Mouse (Mus musculus): ENCODE results near the gene Il7r.
"Not testable (repeated sequence)": the region's sequence is repeated elsewhere in the genome, so short reads cannot be mapped to it uniquely, and the experiment has no call there.

Gene Il7r

DNA sequence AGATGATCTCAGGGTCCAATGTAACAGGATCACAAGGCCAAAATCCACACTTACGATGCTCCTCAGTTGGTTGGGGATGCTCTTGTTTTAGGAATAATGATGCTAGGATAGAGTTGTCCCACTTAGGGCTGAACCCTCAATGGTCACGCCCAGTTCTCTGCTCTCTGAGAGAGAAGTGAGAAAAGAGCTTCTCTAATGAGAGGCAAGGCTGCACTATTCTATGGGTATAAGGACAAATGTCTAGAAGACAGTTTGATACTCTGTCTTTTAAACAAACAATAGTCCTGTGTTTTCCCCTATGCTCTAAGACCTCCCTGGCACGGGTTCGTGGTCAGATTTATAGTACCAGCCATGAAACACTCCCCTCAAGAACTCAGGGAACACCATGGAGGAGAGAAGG is at the start of gene Il7r:
TSS of gene Il7r (minus strand) at position 101 of the 400 bp plus-strand sequence.
- no peak for DNase-seq (ENCODE audit: inconsistent age in 2 of 2, low spot score in 1 of 2)

DNA sequence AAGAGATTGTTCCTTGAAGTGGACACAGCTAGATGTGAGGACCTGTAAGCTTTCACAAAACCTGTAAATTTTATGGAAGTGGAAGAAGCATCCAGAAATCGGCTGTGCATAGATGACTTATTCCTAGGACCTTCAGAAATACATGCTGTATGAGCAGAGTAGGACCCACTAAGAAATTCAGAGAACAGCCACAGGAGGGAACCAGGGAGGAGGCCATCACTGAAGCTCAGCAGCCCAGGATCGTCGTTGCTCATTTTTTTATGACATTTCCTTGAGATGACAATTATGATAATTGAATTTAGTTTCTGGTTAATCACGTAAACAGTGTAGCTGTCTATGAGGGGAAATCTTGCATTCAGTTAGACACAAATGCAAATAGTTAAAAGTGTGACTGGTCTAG is 47.3 kb upstream of the Il7r start:
- no peak for DNase-seq (ENCODE audit: inconsistent age in 2 of 2, low spot score in 1 of 2)

DNA sequence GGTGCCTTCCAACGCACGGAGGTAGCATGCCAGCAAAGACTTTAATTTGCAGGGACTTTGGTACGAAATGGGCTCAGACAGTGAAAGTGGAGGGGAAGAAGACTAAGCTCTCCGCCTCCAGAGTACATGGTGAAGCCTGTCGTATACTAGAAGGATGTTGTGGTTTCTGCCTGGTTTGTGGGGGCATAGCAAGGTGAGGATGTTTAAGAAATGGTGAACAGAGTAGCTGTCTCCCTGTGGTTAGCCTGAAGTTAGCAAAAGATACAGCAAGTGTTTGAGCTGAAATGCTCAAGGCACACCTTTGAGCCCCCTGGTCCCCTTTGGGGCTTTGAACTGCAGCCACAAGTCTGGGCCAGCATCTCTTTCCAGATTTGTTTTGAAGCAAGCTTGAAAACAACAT is 44.8 kb upstream of the Il7r start:
- DNase-seq (ENCODE audit: inconsistent age in 2 of 2, low spot score in 1 of 2): no peak

DNA sequence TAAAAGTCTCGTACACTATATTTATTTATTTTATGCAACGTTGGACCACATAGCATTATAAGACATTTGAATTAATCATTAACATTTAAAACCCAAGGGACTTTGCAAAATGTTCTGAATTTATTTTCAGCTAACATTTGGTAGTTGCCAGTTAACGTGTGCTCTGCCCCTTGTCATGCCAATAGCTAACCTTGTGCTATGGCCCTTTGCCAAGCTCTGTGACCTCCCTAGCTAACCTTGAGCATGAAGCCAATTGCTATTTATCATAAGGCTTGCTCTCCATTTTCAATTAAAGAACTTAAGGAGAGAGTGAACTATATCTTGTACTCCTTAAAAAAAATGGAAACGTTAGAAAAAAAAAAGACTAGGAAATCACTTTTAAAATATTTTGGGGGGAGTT is 43.4 kb upstream of the Il7r start:
- peak; percentile 83 to 96 for DNase-seq (ENCODE audit: inconsistent age in 2 of 2, low spot score in 1 of 2)

DNA sequence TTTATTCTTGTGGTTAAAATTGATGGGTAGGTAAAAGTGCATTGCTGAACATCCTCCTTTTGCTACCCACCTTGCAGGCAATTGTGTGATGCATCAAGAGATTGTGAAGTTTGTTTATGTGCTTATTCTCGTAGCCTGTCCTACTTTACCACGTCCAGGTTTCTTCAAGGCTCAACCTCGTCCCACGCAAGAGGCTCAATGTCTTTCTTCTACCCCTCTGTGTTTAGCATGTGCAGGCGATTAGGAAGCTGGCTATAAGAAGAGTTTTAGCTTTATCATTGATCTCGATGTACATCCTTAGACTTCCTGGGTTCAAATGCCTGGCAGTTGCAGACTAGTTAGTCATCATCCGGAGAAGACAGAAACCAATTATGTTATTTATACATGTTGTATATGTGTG is 42.7 kb upstream of the Il7r start:
- no peak for DNase-seq (ENCODE audit: inconsistent age in 2 of 2, low spot score in 1 of 2)

DNA sequence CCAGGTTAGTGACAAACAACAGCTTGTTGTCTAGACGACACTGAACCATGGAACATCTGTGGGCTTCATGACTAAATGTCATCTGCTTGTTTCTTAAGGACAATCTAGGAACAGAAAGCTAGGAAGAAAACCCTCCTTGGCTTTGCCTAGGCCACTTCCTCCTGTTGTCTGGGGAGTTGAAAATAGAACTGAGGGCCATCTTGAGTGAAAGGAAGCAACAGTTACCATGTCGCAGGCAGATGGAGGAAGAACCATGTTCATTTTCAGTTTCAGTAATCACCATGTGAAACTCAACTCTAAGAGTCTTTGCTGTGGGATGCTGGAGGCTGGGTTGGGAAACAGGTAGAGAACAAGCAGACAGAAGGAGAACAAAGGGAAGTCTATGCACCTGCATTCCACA is 41.9 kb upstream of the Il7r start:
- DNase-seq (ENCODE audit: inconsistent age in 2 of 2, low spot score in 1 of 2): no peak

DNA sequence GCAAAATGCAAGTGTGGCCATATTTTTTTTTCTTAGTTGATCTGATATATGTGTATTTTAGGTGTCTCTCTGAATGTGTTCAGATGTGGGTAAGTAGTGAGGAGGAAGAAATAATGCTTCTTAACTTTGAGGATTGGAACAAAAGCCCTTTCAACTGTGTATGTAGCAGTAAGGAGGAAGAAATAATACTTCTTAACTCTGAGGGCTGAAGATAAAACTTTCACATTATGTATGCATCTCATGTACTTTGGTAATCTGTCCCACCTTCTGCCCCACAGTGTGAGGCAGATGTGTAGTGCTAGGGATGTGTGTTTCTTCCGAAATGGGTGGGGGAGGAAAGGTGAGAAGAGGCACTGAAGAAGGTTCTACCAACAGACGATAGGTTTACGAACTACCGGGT is 37.3 kb upstream of the Il7r start:
- DNase-seq (ENCODE audit: inconsistent age in 2 of 2, low spot score in 1 of 2): no peak

DNA sequence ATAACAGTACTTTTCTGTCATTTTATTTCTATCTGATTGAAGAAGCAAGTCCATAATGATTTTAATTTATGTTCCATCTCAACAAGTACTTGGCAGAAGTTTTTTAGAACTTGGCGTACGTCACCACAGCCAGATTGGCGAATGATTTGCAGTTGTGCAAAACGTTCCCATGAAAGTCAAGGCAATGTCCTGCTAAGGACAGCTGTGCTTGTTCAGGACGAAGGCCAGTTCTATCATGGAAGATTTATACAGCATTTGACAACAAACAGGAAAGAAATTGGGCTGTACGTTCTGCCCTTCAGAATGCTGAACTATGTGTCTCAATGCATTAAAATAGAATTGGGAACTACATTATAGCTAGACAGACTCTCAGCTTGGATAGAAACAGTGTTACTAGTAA is 35.4 kb upstream of the Il7r start:
- DNase-seq (ENCODE audit: inconsistent age in 2 of 2, low spot score in 1 of 2): peak; percentile 84 to 93

DNA sequence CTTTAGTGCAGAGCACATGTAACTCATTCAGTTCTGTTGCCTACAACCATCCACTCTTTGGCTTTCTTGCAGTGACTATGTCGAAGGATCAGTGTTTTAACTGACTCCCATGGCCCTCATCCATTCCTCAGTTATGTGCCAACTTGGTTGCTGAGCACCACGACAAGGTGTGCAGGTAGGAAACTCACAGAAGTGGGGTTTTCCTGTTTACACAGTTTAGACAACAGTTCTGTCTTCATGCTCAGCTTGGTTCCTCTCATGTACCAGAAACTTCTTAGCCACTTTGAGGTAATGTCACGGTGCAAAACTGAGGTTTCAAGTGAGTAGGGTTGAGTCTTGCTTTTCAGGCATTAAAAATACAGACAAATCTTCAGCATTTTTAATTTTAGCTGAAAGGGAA is 34.2 kb upstream of the Il7r start:
- DNase-seq (ENCODE audit: inconsistent age in 2 of 2, low spot score in 1 of 2): no peak

DNA sequence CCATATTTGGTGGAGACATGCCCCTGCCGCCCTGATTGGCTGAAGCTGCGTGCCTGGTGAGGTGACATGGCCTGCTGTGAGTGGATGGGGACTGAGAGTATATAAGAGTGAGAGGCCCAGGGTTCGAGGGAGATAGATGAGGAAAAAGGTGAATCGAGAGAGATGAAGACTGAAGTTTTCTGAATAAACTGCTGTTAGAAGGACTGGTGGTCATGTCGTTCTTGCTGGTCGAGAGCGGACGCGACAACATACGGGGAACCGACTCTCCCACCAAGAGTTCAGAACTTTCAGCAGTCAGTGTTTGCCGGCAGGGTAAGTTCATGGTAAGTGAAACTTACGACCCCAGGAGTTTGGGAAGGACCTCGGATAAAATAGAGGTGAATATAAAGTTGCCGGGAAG is 27.3 kb upstream of the Il7r start:
- DNase-seq (ENCODE audit: inconsistent age in 2 of 2, low spot score in 1 of 2): not testable (repeated sequence)

DNA sequence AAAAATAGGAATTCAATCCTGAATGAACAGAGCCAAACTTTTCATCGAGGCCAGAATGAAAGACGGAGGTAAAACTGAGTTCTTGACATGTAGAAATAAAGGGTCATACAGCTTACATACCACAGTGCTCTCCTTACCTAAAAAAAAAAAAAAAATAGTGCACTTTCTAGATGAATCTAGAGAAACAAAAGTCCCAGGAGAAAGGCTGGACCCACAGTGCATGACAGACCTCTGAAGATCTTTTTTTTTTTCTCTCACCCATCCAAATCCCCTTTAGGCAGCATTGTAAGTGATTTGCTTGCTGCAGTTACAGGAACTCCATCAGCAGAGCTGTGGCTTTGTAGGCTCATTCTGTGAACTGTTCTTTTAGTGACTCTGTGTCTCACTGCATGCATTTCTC is 19.0 kb upstream of the Il7r start:
- DNase-seq (ENCODE audit: inconsistent age in 2 of 2, low spot score in 1 of 2): no peak

DNA sequence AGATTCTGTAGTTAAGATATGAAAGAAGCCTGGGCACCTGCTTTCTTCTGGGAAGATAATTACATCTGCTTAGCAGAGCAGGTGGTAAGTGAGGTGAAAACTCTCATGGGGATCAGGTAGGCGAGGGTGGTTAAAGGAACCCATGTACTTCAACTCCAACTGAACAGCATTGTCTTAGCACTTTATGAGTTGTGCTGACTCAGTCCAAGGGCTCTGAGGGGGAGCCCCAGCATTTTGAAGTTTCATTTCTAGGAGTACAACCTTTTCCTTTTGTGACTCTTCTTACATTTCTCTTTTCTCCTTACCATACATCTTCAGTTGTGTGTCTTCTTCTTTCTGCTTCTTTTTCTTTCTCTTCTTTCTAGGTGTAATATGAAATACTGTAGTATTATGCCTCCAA is 5.2 kb upstream of the Il7r start:
- DNase-seq (ENCODE audit: inconsistent age in 2 of 2, low spot score in 1 of 2): no peak

DNA sequence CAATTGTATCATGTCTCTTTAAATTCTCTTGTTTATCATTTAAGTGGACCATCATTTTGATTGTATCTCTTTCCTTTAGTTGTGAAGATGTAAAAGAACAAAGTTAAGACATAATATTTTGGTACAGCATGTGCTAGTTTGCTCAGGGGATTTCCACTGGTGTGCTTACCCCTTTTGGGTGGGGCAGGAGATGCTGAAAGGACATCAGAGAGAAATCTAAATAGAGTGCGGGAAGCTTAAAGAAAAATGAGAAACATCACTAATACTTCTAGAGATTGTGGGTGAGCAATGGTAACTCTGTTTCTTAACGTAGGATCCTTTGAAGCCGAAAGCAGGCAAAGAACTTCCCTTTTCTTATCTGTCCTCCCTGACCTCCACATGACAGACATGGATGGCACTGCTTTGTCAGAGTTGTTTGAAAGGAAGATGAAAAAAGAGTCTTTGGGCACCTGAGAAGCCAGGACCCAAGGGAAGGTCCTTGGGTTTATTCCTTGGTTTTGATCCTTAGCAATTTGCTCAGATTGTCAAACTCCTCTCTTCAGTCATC is 3.5 kb upstream of the Il7r start:
- DNase-seq (ENCODE audit: inconsistent age in 2 of 2, low spot score in 1 of 2): no peak

DNA sequence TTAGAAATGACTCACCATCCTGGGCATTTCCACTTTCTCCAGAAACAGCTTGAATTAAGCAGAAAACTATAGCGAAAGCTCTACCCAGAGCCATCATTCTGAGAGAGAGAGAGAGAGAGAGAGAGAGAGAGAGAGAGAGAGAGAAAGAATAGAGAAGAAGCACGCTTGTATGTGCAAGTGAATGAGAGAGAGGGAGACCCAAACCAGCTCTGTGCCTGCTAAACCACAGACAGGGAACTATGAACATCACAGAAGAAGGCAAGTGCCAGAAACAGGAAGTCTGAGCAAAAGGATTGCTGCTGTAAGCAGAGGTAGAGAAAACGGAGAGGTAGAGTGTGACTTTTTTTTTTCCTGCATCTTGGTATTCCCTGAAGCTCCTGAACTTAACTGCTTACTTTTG is 330 bp downstream of the Il7r start:
- DNase-seq (ENCODE audit: inconsistent age in 2 of 2, low spot score in 1 of 2): no peak

DNA sequence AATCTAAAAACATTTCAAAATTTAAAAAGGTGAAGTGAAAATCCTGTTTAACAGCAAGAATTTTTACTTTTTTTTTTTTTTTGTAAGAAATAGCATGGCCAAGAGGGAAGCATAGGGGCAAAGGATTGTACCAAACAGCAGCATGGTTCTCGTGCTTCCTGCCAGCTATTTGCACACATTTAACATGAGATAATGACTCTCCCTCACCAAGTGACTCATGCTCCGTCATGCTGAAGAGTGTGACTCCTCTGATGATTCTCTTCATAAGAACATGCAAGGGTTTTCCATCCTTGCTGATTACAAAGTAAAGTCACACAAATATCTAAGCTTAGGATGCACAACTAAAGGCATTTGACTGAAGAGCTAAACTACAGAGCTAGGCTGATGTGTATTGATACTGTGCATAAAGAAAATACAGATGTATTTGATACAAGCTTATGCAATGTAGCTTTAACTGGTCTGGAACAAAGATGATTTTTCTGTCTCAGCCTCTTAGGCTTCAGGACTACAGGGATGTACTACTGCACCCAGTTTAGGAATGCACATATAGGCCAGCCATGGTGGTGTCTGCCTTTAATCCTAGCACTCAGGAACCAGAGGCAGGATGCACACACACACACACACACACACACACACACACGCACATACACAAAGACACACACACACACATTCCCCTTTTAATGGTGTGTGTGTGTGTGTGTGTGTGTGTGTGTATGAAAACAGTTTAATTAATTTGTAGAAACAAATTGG is 1.6 kb downstream of the Il7r start:
- no peak for DNase-seq (ENCODE audit: inconsistent age in 2 of 2, low spot score in 1 of 2)

DNA sequence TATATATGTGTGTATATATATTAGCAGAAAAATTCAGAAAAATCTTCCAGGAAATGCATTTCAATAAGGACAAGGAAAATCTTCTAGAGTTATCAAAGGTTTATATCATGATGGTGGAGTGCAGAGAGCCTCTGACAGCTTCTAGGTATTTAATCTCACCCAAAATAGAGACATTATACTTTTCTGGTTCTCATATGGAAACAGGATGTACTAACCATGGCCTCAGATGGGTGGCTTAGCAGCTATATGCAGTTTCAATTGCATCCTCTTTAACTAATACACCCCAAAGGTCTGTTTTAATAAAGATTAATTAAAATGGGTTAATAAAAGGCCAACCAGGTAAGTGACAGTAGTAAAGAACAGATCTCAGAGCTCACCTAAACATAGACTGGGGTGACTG is 3.6 kb downstream of the Il7r start:
- no peak for DNase-seq (ENCODE audit: inconsistent age in 2 of 2, low spot score in 1 of 2)

DNA sequence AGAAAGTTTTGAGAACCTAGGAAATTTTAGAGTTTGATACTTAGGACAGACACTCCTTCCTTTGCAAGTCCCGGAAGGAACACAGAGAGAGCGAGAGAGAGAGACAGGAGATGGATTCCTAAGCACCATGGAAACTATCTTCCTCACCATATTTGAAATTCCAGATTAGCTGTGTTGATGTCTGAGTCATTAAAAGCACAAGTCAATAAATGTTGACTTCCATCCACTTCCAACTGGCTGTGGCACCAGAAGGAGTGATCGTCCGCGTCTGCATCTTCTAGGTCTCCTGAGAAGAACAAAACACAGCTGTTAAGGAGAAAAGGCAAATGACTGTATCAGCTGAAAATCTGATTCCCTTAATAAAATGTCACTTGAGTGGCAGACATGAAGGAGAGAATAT is 5.1 kb downstream of the Il7r start:
- DNase-seq (ENCODE audit: inconsistent age in 2 of 2, low spot score in 1 of 2): no peak

DNA sequence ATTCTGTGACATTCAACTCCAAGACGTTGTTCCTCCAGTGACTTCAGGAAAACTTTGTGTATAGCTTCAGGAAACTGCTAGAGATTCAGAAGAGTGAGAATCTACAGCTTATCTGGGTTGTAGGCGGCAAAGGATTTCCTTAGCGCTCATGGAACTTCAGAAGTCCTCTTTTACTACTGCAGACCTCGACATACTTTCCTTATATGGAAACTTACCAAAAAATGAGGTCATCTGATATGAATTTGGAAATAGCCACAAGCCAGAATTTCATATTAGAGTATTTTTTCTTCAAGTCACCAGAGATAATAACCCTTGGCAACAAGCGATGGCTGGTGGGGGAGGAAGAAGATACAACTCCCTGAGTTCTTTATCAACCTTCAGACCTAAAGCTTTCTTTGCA is 6.0 kb downstream of the Il7r start:
- peak in 1 of 2 experiments; percentile 46 for DNase-seq (ENCODE audit: inconsistent age in 2 of 2, low spot score in 1 of 2)

DNA sequence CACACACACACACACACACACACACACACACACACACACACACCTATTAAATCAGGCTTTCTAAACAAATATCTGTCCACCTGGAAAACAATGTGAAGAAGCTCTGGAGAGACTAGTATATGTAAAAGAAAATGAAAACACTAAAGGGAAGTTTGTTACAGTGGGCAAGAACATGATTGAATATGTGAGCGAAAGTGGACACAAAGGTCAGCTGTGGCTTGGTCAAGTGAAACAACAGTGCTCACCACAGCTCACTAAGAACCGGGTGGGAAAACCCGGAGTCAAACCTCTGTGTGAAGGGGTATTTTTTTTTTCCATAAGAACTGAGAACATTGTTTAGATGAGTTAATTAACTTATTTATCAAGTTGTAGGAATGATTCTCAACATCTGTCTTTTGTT is 6.9 kb downstream of the Il7r start:
- DNase-seq (ENCODE audit: inconsistent age in 2 of 2, low spot score in 1 of 2): no peak

DNA sequence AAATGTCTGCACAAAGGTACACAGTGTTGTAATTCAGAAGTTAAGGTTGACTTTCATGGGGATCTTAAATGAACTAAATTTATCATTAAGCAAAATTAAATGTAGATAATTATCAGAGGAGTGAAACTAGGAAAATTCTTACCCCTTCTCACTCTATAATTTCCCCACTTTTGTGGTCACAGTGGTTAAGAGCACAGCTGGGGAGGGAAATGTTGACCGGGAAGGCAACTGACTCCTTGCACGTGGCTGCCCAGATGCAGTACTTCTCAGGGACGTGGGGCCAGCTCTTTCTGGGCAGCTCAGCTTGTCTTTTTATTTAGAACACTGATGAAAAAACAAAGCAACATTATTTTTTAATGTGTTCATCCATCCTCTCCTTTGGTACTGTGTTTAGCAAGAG is 37.9 kb downstream of the Il7r start:
- no peak for DNase-seq (ENCODE audit: inconsistent age in 2 of 2, low spot score in 1 of 2)

DNA sequence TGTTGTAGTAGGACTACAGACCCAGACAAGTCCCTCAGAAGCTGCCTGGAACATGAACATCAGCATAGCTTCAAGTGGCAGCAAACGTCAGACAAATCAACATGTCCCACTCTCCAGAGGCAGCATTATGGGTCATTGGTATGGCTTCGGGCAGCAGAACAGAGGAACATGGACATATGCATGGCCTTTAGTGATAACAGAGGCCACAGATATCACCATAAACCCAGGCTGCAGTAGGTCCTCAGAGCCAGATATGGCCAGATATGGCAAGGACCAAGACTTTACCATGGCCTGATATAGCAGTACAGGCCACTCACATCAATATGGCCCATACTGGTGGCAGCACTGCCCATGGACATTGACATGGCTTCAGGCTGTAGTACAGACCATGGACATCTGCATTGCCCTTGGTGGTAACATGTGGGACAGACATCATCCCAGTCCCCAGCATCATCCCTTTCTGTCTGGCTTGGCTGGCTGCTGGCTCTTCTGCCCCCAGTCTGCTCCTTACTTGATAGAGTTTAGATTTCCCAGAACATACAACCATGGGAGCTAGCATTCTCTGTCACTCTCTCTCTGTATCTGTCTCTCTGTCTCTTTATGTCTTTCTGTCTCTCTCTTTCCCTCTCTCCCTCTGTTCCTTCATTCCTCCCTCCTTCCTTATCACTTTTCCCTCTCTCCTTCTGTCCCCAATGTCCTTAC is 40.4 kb downstream of the Il7r start:
- no peak for DNase-seq (ENCODE audit: inconsistent age in 2 of 2, low spot score in 1 of 2)

DNA sequence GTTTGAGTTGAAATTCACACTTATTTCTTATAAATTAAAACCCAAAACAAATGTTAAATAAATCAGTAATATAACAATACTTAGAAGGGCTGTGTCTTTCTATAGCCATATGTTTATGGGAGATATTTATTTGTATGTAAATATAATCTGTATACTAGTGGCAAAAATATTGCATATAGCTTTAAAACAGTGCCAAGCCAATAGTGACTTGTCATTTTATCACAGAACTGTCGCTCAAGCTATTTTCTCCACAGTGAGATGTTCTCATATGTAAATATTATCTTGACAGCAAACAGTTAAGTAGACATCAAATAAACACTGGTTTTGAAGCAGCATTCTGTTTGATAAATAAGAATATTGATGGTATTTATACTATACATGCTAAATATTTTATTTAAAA is 56.8 kb downstream of the Il7r start:
- DNase-seq (ENCODE audit: inconsistent age in 2 of 2, low spot score in 1 of 2): no peak

DNA sequence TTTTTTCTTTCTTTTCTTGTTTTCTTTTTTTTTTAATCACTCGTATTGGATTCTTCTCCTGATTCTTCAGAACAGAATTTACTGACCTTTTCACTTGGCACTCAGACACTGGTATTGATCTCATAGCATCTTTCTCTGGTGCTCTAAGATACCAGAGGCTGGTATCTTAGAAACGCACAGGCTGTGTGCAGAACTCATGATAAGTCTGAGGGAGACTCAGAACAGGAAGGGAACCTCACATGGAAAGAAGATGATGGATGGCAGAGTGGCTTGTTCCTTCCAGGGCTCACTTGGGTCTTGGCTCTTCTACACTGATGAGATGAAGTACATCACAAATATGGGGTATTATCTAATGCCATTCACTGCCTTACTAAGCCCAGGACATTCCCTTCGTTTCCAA is 57.4 kb downstream of the Il7r start:
- no peak for DNase-seq (ENCODE audit: inconsistent age in 2 of 2, low spot score in 1 of 2)
